Mouse (Mus musculus) midbrain, postnatal 0 days (tissue): ENCODE data around the gene Rerg. TPM values are rescaled to one million over a fixed set of nuclear protein-coding genes. Genes with fewer than 3 reads are reported as not detected.

Source experiments
- ATAC-seq: fragments of 200-750 bp; cut with Nextera tagmentation; 2 replicates; pipeline ENCODE4 v1.8.0; 2017; ENCODE audit warnings: moderate number of reproducible peaks, mild to moderate bottlenecking, moderate TSS enrichment, moderate library complexity; ENCODE audit not compliant: low FRiP score
- DNase-seq: peaks from one replicate; pipeline ENCODE4 v3.0.0-alpha.2; 2015; ENCODE audit warnings: low spot score
- H3K27ac ChIP-seq: fragments of 300-500 bp; sonication (generic); 2 replicates; pipeline ENCODE4 v1.5.1; 2014; ENCODE audit warnings: low read depth, mild to moderate bottlenecking, low read length, mixed read lengths
- H3K27me3 ChIP-seq: fragments of 300-500 bp; sonication (generic); 2 replicates; pipeline ENCODE4 v1.6.1; 2014; ENCODE audit warnings: low read length, control low read depth, mixed read lengths; ENCODE audit not compliant: insufficient read depth
- H3K36me3 ChIP-seq: fragments of 300-500 bp; sonication (generic); 2 replicates; pipeline ENCODE4 v1.6.1; 2014; ENCODE audit warnings: low read length, control low read depth, mixed read lengths; ENCODE audit not compliant: insufficient read depth
- H3K4me1 ChIP-seq: fragments of 300-500 bp; sonication (generic); 2 replicates; pipeline ENCODE4 v1.6.1; 2014; ENCODE audit warnings: mild to moderate bottlenecking, control low read depth, antibody characterized with exemption, low read length, mixed read lengths; ENCODE audit not compliant: insufficient read depth
- H3K4me2 ChIP-seq: fragments of 300-500 bp; sonication (generic); 2 replicates; pipeline ENCODE4 v1.6.1; 2014; ENCODE audit warnings: low read depth, mild to moderate bottlenecking, low read length, mixed read lengths; ENCODE audit not compliant: poor library complexity, severe bottlenecking
- H3K4me3 ChIP-seq: fragments of 300-500 bp; sonication (generic); 2 replicates; pipeline ENCODE4 v1.5.1; 2014; ENCODE audit warnings: low read depth, mild to moderate bottlenecking, low read length, moderate library complexity
- H3K9ac ChIP-seq: fragments of 300-500 bp; sonication (generic); replicated peaks from 2 replicates; pipeline ENCODE4 v1.6.1; 2014; ENCODE audit warnings: mild to moderate bottlenecking, low read length, moderate library complexity, mixed read lengths; ENCODE audit not compliant: poor library complexity, severe bottlenecking
- H3K9me3 ChIP-seq: fragments of 300-500 bp; sonication (generic); 2 replicates; pipeline ENCODE4 v1.6.1; 2016; ENCODE audit warnings: low read length, control low read depth
- CTCF ChIP-seq: IDR thresholded peaks from 2 replicates; pipeline ENCODE4 v1.5.1; 2016; ENCODE audit warnings: antibody characterized with exemption, mild to moderate bottlenecking
- WGBS: fragments of 180-500 bp; shearing (Covaris S2); extraction: QIAGEN DNeasy Blood & Tissue Kit; methylation state at CpG from one replicate; pipeline ENCODE4 v1.1.7; 2014; 5-methylcytosine and 5-hydroxymethylcytosine counted together
- polyA plus RNA-seq: library from polyadenylated mRNA; unstranded; fragments of >200 nt; fragmentation: Nextera tagmentation; extraction: Ambion mirVana; gene quantifications from 2 replicates; pipeline ENCODE4 v1.2.1, GENCODE M21; 2015
- total RNA-seq: library from RNA; depleted of rRNA; stranded (reverse); fragments of >200 nt; gene quantifications from 2 replicates; pipeline ENCODE4 v1.2.3, GENCODE M21; 2014

Rerg gene
- total and polyA plus RNA-seq, 2 experiments from 2014 or later, result 0.82 to 8.3 TPM

DNA sequence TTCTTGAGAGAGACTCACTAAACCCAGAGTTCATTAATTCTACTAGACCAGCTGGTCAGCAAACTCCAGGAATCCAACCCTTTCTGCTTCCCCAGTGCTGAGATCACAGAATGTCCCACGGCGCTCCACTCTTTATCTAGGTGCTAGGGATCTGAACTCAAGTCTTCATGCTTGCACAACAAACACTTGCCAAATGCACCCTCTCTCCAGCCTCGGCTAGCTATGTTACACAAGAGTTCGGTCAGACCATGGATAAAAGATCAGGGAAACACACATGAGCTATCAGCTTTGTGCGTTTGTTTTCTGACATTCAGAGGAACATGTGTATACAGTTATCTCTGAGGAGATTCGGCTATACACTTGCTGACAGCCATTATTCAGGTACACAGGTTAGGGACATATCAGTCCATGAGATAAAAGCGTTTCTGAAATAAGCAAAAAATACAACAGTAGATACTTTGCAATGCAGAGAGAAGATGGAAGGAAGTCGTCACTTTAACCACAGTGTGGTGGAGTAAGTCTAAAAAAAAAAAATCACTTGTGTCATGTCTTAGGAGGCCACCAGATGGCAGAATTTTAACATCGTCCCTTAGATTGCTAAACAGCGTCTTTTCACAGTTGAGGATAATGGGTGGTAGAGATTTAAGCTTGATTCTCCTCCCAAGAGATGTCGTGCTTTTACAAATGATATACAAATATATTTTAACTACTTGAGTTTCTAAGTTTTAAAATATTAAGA, 35.5 kb upstream of the Rerg start:
- no peak overlapping the region for H3K9ac ChIP-seq
- ATAC-seq (no peak), DNase-seq (peak; percentile 86)
- H3K36me3 ChIP-seq, result no peaks in the 10 kb centered on the region
- H3K4me1 ChIP-seq, result no peaks in the 10 kb centered on the region
- no peak overlapping the region for H3K27ac ChIP-seq
- TF ChIP-seq CTCF, result peak; percentile 88
- no peaks in the 10 kb centered on the region for H3K27me3 ChIP-seq
- no peak overlapping the region for H3K4me2 ChIP-seq
- WGBS, result 54% methylated on average over 11 of the region's 11 CpGs
- no peaks in the 10 kb centered on the region for H3K9me3 ChIP-seq
- no peak overlapping the region for H3K4me3 ChIP-seq

GRCm38 (mm10) chr6:137202661-137203060, 32.4 kb upstream of the Rerg start:
- 93% methylated on average over 4 of the region's 4 CpGs for WGBS
- no peak overlapping the region for H3K4me3 ChIP-seq
- ATAC-seq, result no peak
- no peak overlapping the region for H3K4me2 ChIP-seq
- DNase-seq, result no peak
- no peak overlapping the region for H3K27ac ChIP-seq
- no peak overlapping the region for H3K9ac ChIP-seq
- no peak for TF ChIP-seq CTCF
- H3K36me3 ChIP-seq, result no peaks in the 10 kb centered on the region
- no peaks in the 10 kb centered on the region for H3K4me1 ChIP-seq
- no peaks in the 10 kb centered on the region for H3K9me3 ChIP-seq
- H3K27me3 ChIP-seq, result no peaks in the 10 kb centered on the region

- Histone ChIP-seq H3K27me3 (no peaks in the 10 kb centered on the region), H3K4me3 (no peak overlapping the region), H3K9me3 (no peaks in the 10 kb centered on the region), H3K9ac (no peak overlapping the region), H3K4me2 (no peak overlapping the region), H3K36me3 (no peaks in the 10 kb centered on the region), H3K4me1 (no peaks in the 10 kb centered on the region), H3K27ac (no peak overlapping the region)
- DNase-seq (no peak), ATAC-seq (no peak)
- WGBS, result 66% methylated on average over 7 of the region's 7 CpGs
- TF ChIP-seq CTCF, result no peak
These were observed 31.3 kb upstream of the Rerg start for GRCm38 (mm10) chr6:137201578-137201977.

- Histone ChIP-seq H3K9me3 (no peaks in the 10 kb centered on the region), H3K27ac (no peak overlapping the region), H3K9ac (no peak overlapping the region), H3K4me3 (no peak overlapping the region), H3K4me1 (no peaks in the 10 kb centered on the region), H3K27me3 (no peaks in the 10 kb centered on the region), H3K4me2 (no peak overlapping the region), H3K36me3 (no peaks in the 10 kb centered on the region)
- ATAC-seq (no peak), DNase-seq (no peak)
- TF ChIP-seq CTCF, result no peak
- WGBS, result 96% methylated on average over 3 of the region's 3 CpGs
These were observed 30.9 kb upstream of the Rerg start for GRCm38 (mm10) chr6:137201166-137201565.

- H3K27ac ChIP-seq, result no peak overlapping the region
- no peak overlapping the region for H3K9ac ChIP-seq
- no peaks in the 10 kb centered on the region for H3K27me3 ChIP-seq
- H3K9me3 ChIP-seq, result no peaks in the 10 kb centered on the region
- DNase-seq (peak; percentile 74), ATAC-seq (no peak)
- 22% methylated on average over 6 of the region's 6 CpGs for WGBS
- H3K36me3 ChIP-seq, result no peaks in the 10 kb centered on the region
- H3K4me3 ChIP-seq, result no peak overlapping the region
- no peak overlapping the region for H3K4me2 ChIP-seq
- peak; percentile 91 for TF ChIP-seq CTCF
- H3K4me1 ChIP-seq, result no peaks in the 10 kb centered on the region
These were observed 21.8 kb upstream of the Rerg start for GRCm38 (mm10) chr6:137192063-137192462.

GRCm38 (mm10) chr6:137191026-137191425, 20.7 kb upstream of the Rerg start:
- no peaks in the 10 kb centered on the region for H3K9me3 ChIP-seq
- no peak overlapping the region for H3K4me2 ChIP-seq
- no peaks in the 10 kb centered on the region for H3K27me3 ChIP-seq
- DNase-seq (no peak), ATAC-seq (no peak)
- H3K9ac ChIP-seq, result no peak overlapping the region
- no peak for TF ChIP-seq CTCF
- no peaks in the 10 kb centered on the region for H3K4me1 ChIP-seq
- H3K27ac ChIP-seq, result no peak overlapping the region
- no peak overlapping the region for H3K4me3 ChIP-seq
- WGBS, result 87% methylated on average over 11 of the region's 11 CpGs
- no peaks in the 10 kb centered on the region for H3K36me3 ChIP-seq
